Mouse (Mus musculus) thymus, postnatal 36 days (tissue): ENCODE measurements at regions not wholly inside any gene's neighbourhood (a gene's known extent, or its start where the extent isn't known, plus 50 kb on each side); places are given as distances from the start of the nearest gene placed in this dataset.

Experiments
- DNase-seq, 2 experiments: peaks; one replicate each; pipeline ENCODE4 v3.0.0; 2022; ENCODE audit warnings: mixed read lengths in 2 of 2

DNA sequence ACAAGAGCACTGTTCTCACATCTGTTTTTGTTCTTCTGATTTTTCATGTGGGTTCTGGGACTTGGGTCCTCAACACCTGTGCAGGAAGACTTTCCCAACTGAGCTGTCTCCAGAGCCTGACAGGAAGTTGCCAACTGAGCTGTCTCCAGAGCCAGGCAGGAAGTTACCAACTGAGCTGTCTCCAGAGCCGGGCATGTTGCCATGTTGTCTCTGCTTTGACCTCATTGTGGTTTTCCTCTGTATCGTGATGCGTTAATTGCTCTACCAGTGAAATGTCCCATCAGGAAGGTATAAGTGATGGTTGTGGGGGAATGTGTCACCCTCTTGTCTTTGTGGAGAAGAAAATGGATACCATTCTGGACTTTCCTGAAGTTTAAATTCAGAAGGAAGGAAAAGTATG, 54.4 kb upstream of the Olfm4 start:
- no peak for DNase-seq

- no peak for DNase-seq
These were observed 56.7 kb upstream of the Olfm4 start for GRCm38 (mm10) chr14:79927161-79927560.

DNA sequence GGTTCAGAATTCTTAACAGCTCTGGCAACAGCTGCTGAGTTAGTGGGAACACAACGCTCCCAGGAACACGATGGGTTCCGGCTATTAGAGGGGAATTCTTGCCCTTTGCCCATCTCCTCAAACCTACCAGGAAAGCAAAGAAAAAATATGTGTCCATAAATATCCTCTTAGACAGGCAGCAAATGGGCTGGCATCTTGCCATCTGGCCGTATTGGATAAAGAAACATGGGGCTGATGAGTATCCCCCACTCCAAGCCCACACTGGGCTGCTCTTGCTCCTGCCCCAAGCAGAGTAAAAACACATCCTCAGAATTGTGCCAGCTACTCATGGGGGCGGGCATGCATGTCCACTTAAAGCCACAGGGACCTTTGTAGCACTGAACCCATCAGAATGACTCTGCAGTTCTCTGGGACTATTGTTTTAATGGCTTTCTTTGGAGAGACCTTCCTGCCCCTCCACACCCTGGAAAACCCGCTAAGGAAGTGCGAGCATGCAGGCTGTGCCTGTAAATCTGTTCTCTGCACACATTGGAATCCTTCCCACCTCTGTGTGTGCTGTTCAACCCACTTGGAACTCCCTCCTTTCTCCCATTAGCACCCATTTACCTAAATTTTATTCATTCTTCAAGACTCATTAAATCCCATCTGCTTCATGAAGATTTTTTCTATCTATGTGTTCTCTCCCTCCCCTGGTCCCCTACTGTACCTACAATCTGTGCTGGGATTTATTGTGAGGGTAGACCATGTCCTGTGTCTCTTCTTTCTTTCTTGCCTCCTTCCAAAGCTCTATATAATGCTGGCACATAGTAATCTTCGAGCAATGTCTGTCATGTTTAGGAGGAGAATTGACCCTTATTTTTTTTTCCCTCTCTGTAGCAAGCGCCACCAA, 66.7 kb upstream of the Olfm4 start:
- no peak for DNase-seq

- DNase-seq: no peak
These were observed 68.9 kb upstream of the Olfm4 start for GRCm38 (mm10) chr14:79914966-79915365.

GRCm38 (mm10) chr14:79913315-79913714, 70.6 kb upstream of the Olfm4 start:
- no peak for DNase-seq

DNA sequence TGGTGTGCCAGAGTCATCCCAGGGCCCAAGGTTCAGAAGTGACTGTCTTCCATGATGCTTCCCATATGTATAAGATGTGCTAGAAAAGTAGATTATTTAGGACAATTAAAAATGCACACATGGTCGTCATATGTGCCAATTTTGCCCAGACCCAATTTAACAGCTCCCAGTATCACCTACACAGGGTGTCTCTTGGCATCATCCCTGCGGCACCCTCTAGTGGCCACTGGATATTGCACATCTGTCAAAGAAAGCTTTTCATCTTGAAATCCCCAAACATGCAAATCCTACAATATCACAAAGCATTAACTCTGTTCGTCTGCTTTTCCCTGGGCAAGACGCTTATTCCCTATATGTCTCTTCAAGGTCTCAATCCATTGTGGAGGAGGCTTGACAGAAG, 71.3 kb upstream of the Olfm4 start:
- peak in 1 of 2 experiments; percentile 6 for DNase-seq

GRCm38 (mm10) chr14:79907761-79908160, 76.1 kb upstream of the Olfm4 start:
- no peak for DNase-seq

GRCm38 (mm10) chr14:79905574-79905973, 78.3 kb upstream of the Olfm4 start:
- no peak for DNase-seq

- no peak for DNase-seq
These were observed 81.5 kb upstream of the Olfm4 start for GRCm38 (mm10) chr14:79902355-79902754.

DNA sequence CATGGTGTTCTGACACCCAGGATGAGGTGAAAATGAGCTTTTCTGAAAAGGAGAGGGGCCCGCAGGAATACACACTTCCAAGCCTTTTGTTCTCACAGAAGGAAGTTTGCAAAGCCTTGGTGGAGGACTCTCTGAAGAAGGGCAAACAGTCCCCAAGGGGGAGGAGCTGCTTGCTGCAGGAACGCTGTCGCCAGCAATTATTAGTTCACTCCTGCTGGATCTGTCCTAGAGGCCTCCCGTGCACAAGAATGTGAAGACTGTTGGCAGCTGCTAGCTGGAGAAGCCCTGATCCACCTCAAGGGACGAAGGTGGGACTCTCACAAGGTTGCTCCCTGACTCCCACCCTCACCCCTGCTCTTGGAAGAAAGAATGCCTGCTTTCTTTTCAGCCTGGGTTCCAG, 85.6 kb upstream of the Olfm4 start:
- no peak for DNase-seq

- no peak for DNase-seq
These were observed 90.6 kb upstream of the Olfm4 start for GRCm38 (mm10) chr14:79893241-79893640.

DNA sequence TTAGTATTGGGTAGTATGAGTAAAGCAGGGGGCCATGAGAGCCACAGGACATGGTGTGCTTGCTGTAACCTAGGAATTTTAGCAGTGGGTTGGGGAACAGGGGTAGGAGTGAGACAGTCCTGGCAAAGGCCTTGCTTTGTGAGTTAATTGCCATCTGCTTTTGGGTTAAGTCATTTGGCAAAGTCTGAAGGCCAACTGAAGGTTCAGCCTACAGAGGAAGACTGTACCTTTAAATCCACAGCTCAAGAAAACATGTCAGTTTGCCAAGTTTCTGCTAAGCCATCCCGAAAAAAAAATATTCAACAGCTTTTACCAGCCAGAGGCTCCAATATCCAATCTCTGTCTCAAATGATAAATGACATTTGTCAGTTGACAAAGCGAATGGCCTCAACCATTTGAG, 93.2 kb upstream of the Olfm4 start:
- DNase-seq: no peak

GRCm38 (mm10) chr14:79890280-79890679, 93.6 kb upstream of the Olfm4 start:
- DNase-seq: no peak

GRCm38 (mm10) chr14:79883487-79883886, 100.4 kb upstream of the Olfm4 start:
- no peak for DNase-seq

- no peak for DNase-seq
These were observed 102.2 kb upstream of the Olfm4 start for GRCm38 (mm10) chr14:79881726-79882125.

DNA sequence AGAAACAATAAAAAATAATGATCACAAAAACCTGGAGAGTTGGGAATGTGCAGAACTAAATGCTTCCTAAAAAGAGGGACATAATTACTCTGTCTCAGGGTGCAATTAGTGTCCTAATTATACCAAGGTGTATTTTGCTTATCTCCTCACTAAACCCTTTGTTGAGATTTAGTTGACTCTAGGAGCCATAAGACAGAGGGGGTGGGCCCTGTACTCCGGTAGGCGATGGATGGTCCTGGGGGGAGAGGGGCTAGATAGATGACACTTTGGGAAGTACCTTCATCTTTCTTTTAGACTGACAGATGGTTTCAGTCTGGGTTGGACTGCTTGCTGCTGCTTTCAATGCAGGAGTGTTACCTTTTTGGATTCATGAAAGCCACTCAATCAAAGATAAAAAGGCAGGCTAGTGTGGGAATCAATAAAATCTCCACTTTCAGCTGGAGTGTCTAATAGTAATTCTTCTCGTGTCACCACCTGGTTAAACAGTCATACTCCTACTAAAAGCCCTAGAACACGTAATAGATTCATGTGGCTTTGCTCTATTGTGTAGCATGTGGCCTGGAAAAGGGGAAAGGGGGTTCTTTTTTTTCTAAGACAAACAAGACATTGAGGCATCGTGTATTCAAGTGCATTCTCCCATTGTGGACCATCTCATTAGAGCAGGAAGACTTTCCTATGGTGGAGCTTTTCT, 103.7 kb upstream of the Olfm4 start:
- no peak for DNase-seq

- no peak for DNase-seq
These were observed 104.4 kb upstream of the Olfm4 start for GRCm38 (mm10) chr14:79879333-79880035.

GRCm38 (mm10) chr14:79878285-79879019, 105.4 kb upstream of the Olfm4 start:
- no peak for DNase-seq

DNA sequence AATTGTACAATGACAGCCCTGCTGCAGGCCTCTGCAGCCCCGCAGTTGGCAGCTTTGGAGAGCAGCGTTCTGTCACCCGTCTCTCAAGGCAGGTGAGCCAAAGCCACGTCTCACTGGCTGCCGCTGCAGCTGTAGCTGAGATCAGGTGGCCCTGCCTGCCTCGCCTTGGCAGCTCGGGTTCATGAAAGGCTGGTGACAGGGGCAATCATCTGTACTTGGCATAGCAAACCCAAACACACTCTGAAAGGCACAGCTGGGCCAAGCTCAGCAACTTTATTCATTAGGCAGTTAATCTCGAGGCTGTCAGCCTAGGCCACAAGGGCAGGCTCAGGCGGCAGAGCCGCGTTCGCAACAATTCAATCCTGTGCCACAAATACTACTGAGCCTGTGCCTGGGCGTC, 102.0 kb upstream of the Pcdh8 start:
- no peak for DNase-seq

DNA sequence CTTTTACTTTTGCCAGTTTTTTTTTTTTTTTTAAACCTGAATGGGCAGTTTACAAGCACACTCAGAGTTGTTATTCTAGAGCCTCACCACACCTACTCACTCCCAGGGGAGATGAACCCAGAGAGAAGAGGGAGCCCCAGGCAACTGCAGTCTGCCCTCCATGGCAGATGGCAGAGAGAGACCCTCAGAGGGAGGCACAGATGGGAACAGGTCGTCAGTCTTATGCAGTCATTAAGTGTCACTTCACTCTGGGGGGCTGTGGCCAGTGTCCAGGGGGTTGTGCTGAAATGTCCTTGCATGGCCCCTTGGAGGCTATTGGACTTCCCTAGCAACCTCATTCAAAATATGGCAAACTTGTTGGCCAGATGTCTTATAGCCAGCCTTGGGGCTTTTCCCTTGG, 101.3 kb upstream of the Pcdh8 start:
- DNase-seq: no peak

- DNase-seq: no peak
These were observed 98.2 kb upstream of the Pcdh8 start for GRCm38 (mm10) chr14:79869325-79869724.

DNA sequence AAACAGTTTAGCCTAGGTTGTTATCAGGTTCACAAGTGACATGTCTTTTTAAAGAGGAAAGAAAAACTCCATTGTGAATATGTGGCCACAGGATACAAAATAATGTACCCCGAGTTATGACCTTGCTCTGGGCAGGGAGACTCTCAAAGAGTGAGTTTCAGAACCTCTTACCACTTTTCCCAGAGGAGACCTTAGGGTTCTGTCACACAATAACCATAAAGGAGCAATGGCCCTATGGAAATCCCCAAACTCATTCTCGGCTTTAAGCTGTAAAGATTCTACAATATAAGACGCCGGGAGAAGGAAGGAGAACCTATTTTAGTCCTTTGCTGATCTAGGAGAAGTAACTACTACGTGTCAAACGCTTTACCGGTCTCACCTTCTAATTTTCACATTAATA, 85.1 kb upstream of the Pcdh8 start:
- DNase-seq: no peak

DNA sequence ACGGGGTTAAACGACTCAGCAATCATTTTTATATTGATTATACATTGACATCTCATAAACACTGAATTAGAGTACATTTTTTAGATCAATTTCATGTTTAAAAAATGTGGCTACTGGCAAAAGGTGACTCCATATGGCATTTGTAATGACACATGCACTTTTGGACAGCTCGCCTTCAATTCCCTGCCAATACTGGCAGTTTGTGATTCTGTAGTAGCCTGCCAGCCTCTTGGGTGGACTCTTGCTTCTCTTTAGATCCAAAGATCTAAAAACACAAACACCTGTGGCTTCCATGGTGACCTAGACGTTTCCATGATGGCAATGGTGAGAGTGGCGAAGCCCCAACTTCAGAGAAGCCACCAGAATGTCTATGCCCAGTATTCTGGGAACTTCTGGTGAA, 83.1 kb upstream of the Pcdh8 start:
- DNase-seq: no peak
